Mouse (Mus musculus): Measurements from ENCODE around the gene Cat. TPM values are rescaled to one million over a fixed set of nuclear protein-coding genes. Genes with fewer than 3 reads are reported as not detected.

Gene Cat
- 68.5 and 86.8 TPM in 2 replicates for polyA plus RNA-seq (2016; fragmentation: Nextera tagmentation; extraction: Ambion mirVana)

DNA sequence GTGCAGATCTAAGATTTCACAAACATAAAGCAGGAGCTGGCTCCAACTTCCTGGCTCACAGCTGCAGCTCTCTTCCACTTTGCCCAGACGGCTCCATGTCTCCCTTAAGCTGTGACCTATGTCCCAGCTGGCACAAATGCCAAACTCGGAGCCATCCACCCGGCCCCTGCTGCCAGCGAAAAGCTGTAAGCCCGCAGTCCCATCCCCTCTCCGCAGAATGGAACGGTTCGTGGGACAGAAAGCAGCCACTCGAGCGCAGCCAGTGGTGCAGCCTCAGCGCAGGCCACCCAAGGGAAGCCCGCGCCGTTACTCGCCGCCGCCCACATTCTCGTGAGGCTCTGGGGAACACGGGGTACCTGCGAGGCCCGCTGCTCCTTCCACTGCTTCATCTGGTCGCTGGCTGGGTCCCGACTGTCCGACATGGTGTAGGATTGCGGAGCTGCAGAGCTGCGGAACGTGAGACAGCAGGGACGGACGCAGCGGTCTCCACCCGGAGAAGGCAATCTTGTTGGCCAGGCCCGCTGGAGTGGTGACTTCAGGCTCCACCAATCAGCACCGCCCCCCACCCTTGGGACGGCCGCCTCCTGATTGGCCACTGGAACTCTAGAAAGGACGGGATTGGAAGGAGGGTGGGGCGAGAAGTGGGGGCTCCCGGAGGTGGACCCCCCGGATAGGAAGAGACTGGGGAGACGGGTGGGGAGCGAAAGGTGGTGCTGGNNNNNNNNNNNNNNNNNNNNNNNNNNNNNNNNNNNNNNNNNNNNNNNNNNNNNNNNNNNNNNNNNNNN lies at the start of gene Cat:
Gene Cat, minus strand, starts transcription at position 544 of the 785 bp plus-strand sequence.
- Histone ChIP-seq H3K4me3 (replicated peaks) (peak within 1 kb of the TSS; percentile 76), H3K27ac (peak within 1 kb of the TSS; percentile 98), H3K27me3 (no peaks in the 10 kb centered on the region), H3K4me2 (peak within 1 kb of the TSS; percentile 68), H3K9me3 (no peaks in the 10 kb centered on the region), H3K9ac (replicated peaks) (peak within 1 kb of the TSS; percentile 87), H3K36me3 (no peaks in the 10 kb centered on the region), H3K4me1 (replicated peaks) (peaks cover 17% of the 10 kb centered on the region)
- WGBS: 0% methylated on average over 41 of the region's 41 CpGs
- ATAC-seq (ENCODE audit: insufficient number of reproducible peaks, insufficient read depth, low FRiP score, low TSS enrichment, low read depth): peak; percentile 99

DNA sequence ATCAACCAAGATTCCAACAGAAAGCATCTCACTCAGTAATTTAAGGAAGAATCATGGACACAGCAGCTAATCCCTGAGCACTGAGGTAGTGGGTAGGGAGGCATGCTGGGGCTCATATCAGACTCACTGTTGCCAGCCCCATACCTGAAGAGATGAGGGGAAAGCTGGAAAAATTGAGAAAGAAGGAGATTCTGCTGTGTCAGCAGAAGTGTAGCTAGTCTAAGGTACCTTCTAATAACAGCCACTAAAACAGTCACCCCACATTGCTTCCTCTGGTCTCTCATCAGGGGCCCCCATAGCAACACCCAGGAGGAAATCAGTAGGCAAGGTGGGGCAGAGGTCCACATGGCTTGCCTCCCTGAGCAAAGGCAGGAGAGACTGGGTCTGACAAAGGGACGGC lies 40.6 kb upstream of the Cat start:
- ATAC-seq (ENCODE audit: insufficient number of reproducible peaks, insufficient read depth, low FRiP score, low TSS enrichment, low read depth): no peak
- no peak overlapping the region for H3K4me3 ChIP-seq (replicated peaks)
- no peak overlapping the region for H3K9ac ChIP-seq (replicated peaks)
- WGBS: 93% methylated on average over 1 of the region's 1 CpGs
- H3K4me2 ChIP-seq: no peak overlapping the region
- H3K27me3 ChIP-seq: no peaks in the 10 kb centered on the region
- H3K4me1 ChIP-seq (replicated peaks): no peaks in the 10 kb centered on the region
- H3K27ac ChIP-seq: no peak overlapping the region
- no peaks in the 10 kb centered on the region for H3K36me3 ChIP-seq
- H3K9me3 ChIP-seq: no peaks in the 10 kb centered on the region

DNA sequence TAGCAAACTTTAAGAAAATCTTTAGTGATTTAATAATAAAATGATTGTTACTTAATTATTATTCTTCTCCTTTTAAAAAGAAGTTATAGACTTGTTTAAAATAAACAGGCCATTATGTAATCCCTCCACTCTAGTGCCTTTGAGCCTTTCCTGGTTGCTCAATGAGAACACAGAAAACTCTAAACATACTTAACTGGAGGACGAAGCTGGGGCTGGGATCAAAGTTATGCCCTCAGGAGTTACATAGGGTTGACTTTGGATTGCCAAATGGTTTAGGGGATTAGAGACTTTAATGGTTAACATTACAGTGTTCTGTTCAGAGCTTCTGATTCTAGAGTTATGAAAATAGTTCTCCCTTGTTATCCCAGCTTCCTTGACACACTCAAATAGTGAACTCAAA lies 31.5 kb upstream of the Cat start:
- H3K9me3 ChIP-seq: no peaks in the 10 kb centered on the region
- H3K36me3 ChIP-seq: no peaks in the 10 kb centered on the region
- H3K9ac ChIP-seq (replicated peaks): no peak overlapping the region
- no peaks in the 10 kb centered on the region for H3K27me3 ChIP-seq
- no peak overlapping the region for H3K4me3 ChIP-seq (replicated peaks)
- no peak for ATAC-seq (ENCODE audit: insufficient number of reproducible peaks, insufficient read depth, low FRiP score, low TSS enrichment, low read depth)
- WGBS: 52% methylated on average over 1 of the region's 1 CpGs
- no peak overlapping the region for H3K4me2 ChIP-seq
- no peak overlapping the region for H3K27ac ChIP-seq
- H3K4me1 ChIP-seq (replicated peaks): no peaks in the 10 kb centered on the region

DNA sequence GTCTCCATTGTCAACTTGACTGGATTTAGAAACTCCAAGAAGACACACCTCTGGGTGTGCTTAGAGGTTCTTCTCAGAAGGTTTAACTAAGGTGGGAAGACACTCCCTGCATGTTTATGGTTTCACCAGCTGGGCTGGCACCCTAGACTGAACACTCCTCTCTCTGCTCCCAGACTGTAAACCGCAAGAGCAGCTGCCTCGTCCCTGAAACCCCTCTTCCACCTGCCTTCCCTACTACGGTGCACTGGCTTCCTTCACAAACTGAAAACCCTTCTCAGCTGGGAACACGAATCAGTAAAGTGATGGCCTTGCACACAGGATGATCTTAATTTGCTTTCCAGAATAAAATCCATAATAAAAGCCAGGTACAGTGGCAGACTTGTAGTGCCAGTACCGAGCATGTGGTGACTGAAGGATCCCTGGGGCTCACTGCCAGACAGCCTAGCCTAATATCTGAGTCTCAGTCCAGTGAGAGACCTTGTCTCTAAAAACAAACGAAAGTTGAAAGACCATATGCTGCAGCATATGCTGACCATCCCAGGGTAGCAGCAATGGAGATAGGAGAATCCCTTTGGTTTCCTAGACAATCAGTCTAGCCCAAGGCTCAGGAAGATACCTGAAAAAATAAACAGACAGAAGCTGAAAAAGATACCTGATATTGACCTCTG lies 30.7 kb upstream of the Cat start:
- Histone ChIP-seq H3K36me3 (no peaks in the 10 kb centered on the region), H3K9ac (replicated peaks) (no peak overlapping the region), H3K4me3 (replicated peaks) (no peak overlapping the region), H3K27me3 (no peaks in the 10 kb centered on the region), H3K9me3 (no peaks in the 10 kb centered on the region), H3K4me1 (replicated peaks) (no peaks in the 10 kb centered on the region), H3K27ac (no peak overlapping the region), H3K4me2 (no peak overlapping the region)
- WGBS: 72% methylated on average over 6 of the region's 6 CpGs
- no peak for ATAC-seq (ENCODE audit: insufficient number of reproducible peaks, insufficient read depth, low FRiP score, low TSS enrichment, low read depth)

DNA sequence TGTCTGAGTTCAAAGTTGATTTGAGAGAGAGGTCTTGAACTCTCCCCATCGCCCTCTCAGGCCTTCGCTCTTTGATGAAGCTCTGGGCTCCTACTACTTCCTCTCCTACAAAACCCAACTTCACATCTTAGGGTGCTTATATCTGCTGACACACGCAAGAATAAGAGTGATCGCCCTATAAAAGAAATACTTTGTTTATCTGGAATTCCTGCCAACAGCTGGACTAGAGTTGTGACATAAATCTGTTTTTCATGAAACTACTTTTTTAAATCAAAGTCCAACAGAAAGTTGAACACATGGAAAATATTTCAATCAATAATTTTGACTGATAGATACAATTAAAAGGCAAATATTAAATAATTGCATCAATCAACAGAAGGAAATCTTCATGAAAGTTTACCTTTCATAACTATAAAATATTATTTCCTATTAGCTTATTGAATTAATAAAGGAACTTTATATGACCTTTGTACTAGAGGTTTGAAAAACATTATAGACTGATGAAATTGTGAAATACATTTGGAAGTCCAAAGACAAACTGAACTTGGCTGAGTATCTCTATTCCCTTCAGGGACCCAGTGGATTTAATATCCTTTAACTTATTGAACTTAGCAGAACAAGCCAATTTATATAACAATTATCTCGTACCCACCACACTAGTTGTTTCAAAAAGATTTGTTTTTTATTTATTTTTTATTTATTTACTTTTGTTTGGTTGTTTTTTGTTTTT lies 27.3 kb upstream of the Cat start:
- ATAC-seq (ENCODE audit: insufficient number of reproducible peaks, insufficient read depth, low FRiP score, low TSS enrichment, low read depth): no peak
- Histone ChIP-seq H3K4me3 (replicated peaks) (no peak overlapping the region), H3K27me3 (no peaks in the 10 kb centered on the region), H3K9ac (replicated peaks) (no peak overlapping the region), H3K36me3 (no peaks in the 10 kb centered on the region), H3K9me3 (no peaks in the 10 kb centered on the region), H3K4me1 (replicated peaks) (no peaks in the 10 kb centered on the region), H3K4me2 (no peak overlapping the region), H3K27ac (no peak overlapping the region)
- WGBS: 87% methylated on average over 5 of the region's 5 CpGs

DNA sequence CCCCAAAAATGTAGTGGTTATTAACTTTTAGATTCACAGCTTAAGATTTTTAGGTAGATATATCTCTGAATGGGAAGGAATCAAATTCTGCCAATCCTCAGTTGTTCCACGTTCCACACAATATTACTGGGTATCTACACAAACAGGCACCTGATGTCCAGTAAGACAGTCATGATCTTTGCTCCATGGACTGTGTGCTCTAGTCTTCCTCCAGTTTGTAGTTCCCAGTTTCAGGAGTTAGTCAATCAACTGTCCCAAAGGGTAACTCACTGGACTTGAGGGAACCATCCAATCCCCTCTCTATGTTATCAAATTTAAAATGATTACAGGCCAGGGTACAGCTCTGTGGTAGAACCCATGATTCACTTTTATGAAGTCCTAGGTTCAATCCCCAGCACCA lies 26.7 kb upstream of the Cat start:
- H3K27ac ChIP-seq: no peak overlapping the region
- H3K36me3 ChIP-seq: no peaks in the 10 kb centered on the region
- ATAC-seq (ENCODE audit: insufficient number of reproducible peaks, insufficient read depth, low FRiP score, low TSS enrichment, low read depth): no peak
- no peak overlapping the region for H3K4me3 ChIP-seq (replicated peaks)
- 88% methylated on average over 1 of the region's 1 CpGs for WGBS
- H3K9me3 ChIP-seq: no peaks in the 10 kb centered on the region
- H3K4me2 ChIP-seq: no peak overlapping the region
- H3K4me1 ChIP-seq (replicated peaks): no peaks in the 10 kb centered on the region
- H3K27me3 ChIP-seq: no peaks in the 10 kb centered on the region
- no peak overlapping the region for H3K9ac ChIP-seq (replicated peaks)

DNA sequence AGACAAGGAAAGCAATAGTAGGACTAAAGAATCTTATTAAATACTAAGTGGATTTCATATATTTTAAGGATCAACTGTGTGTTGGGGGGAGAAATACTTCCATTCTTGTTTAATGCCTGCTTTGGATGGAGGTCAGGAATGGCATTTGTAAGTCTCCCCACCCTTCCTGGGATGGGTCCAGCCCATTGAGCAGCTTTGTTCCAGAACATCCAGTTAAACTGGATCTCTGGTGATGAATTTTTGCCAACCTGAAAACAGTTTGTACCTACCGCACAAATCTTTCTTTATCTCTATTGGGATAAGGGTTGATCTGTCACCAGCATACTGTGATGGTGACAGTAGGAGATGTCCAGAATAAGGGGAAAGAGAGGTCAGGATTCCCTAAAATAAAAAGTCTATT lies 26.1 kb upstream of the Cat start:
- Histone ChIP-seq H3K36me3 (no peaks in the 10 kb centered on the region), H3K9ac (replicated peaks) (no peak overlapping the region), H3K27ac (no peak overlapping the region), H3K4me3 (replicated peaks) (no peak overlapping the region), H3K27me3 (no peaks in the 10 kb centered on the region), H3K4me2 (no peak overlapping the region), H3K4me1 (replicated peaks) (no peaks in the 10 kb centered on the region), H3K9me3 (no peaks in the 10 kb centered on the region)
- no peak for ATAC-seq (ENCODE audit: insufficient number of reproducible peaks, insufficient read depth, low FRiP score, low TSS enrichment, low read depth)
- 97% methylated on average over 1 of the region's 1 CpGs for WGBS

DNA sequence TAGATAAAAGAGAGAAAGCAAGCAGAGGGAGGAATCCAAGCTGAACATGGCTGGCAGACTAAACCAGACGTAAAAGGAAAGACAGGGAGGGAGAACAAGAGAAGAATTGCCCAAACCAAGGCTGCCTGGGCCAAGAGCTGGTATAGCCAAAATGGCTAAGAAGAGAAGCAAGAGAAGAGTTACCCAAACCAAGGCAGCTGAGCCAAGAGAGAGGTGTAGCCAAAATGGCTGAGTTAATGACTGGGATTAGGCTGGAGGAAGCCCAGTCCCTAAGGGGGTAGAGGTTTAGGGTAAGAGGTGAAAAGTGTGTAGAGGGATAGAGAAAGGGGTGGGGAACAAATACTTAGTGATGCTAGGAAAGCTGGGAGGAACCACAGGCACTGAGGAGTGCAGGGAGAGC lies 22.7 kb upstream of the Cat start:
- no peaks in the 10 kb centered on the region for H3K36me3 ChIP-seq
- no peak overlapping the region for H3K9ac ChIP-seq (replicated peaks)
- ATAC-seq (ENCODE audit: insufficient number of reproducible peaks, insufficient read depth, low FRiP score, low TSS enrichment, low read depth): no peak
- H3K27me3 ChIP-seq: no peaks in the 10 kb centered on the region
- H3K27ac ChIP-seq: no peak overlapping the region
- H3K4me3 ChIP-seq (replicated peaks): no peak overlapping the region
- WGBS: 88% methylated on average over 1 of the region's 1 CpGs
- no peak overlapping the region for H3K4me2 ChIP-seq
- H3K4me1 ChIP-seq (replicated peaks): no peaks in the 10 kb centered on the region
- peaks cover 4% of the 10 kb centered on the region; the same call in 1 of the 2 replicates for H3K9me3 ChIP-seq

DNA sequence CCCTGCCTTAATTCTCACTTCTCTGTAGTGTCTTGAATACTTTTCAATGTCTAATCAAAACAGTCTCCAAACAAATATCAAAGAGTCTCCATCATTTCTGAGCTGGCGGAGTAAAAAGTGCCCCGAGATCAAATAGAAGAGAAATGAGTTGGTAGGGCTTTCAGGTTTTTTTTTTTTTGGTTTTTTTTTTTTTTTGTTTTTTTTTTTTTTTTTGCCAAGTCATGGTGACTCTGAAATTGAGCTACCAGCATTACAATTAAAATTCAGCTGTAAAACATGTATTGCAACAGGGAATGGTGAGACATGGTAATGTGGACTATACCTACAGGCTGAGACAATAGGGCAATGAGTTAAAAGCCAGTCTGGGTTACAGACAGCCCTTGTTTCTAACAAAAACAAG lies 21.0 kb upstream of the Cat start:
- Histone ChIP-seq H3K4me3 (replicated peaks) (no peak overlapping the region), H3K9me3 (peaks cover 4% of the 10 kb centered on the region; the same call in 1 of the 2 replicates), H3K27ac (no peak overlapping the region), H3K36me3 (no peaks in the 10 kb centered on the region), H3K4me2 (no peak overlapping the region), H3K4me1 (replicated peaks) (no peaks in the 10 kb centered on the region), H3K27me3 (no peaks in the 10 kb centered on the region), H3K9ac (replicated peaks) (no peak overlapping the region)
- no peak for ATAC-seq (ENCODE audit: insufficient number of reproducible peaks, insufficient read depth, low FRiP score, low TSS enrichment, low read depth)
- WGBS: 95% methylated on average over 2 of the region's 2 CpGs

DNA sequence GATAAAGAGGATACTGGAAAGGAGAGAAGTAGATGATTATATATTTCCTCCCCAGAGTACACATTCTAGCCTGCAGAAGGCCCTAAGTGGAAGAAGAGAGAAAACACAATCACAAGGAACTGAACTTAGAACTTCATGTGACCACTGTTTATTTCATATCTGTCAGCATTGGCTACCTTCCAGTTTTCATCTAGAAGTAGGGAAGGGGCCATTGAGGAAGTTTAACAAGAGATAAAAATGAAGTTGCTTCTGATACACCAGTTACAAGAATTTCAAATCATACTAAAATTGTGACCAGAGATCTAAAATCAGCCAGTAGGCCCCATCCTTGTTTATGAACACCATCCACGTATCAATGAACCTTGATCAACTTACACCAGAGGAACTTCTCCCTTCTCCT lies 19.5 kb upstream of the Cat start:
- 90% methylated on average over 1 of the region's 1 CpGs for WGBS

DNA sequence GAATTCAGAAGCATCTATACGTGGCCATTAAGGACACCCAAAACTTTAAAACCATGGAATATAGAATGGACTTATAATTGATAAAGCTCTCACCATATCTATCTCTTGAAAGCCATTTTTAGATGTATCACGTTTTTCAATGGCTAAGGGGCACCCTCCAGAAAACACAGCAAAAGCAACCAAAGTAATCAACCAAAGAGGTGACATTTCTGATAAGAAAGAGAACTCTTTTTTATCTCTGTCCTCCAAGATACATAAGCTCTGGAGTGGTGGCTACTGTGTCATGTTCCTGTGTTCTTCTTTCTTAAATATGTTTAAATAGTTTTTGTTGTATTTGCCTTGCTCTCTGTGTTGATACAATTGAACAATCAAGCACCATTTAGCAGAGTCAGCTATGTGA lies 15.8 kb upstream of the Cat start:
- ATAC-seq (ENCODE audit: insufficient number of reproducible peaks, insufficient read depth, low FRiP score, low TSS enrichment, low read depth): no peak
- H3K36me3 ChIP-seq: no peaks in the 10 kb centered on the region
- peaks cover 4% of the 10 kb centered on the region; the same call in 1 of the 2 replicates for H3K9me3 ChIP-seq
- H3K4me1 ChIP-seq (replicated peaks): no peaks in the 10 kb centered on the region
- H3K4me3 ChIP-seq (replicated peaks): no peak overlapping the region
- H3K9ac ChIP-seq (replicated peaks): no peak overlapping the region
- H3K27ac ChIP-seq: no peak overlapping the region
- H3K4me2 ChIP-seq: no peak overlapping the region
- WGBS: 78% methylated on average over 2 of the region's 2 CpGs
- no peaks in the 10 kb centered on the region for H3K27me3 ChIP-seq

More for the DNA sequence above, 19.5 kb upstream of the Cat start:
- H3K27me3 ChIP-seq: no peaks in the 10 kb centered on the region
- H3K9me3 ChIP-seq: peaks cover 4% of the 10 kb centered on the region; the same call in 1 of the 2 replicates
- ATAC-seq (ENCODE audit: insufficient number of reproducible peaks, insufficient read depth, low FRiP score, low TSS enrichment, low read depth): no peak
- no peaks in the 10 kb centered on the region for H3K4me1 ChIP-seq (replicated peaks)
- no peak overlapping the region for H3K4me3 ChIP-seq (replicated peaks)
- H3K9ac ChIP-seq (replicated peaks): no peak overlapping the region
- H3K36me3 ChIP-seq: no peaks in the 10 kb centered on the region
- no peak overlapping the region for H3K4me2 ChIP-seq
- no peak overlapping the region for H3K27ac ChIP-seq

Measured in limb, embryonic 12.5 days (tissue).